10 mouse cellular contexts compared by ENCODE assay signal in the genomic region with DNA sequence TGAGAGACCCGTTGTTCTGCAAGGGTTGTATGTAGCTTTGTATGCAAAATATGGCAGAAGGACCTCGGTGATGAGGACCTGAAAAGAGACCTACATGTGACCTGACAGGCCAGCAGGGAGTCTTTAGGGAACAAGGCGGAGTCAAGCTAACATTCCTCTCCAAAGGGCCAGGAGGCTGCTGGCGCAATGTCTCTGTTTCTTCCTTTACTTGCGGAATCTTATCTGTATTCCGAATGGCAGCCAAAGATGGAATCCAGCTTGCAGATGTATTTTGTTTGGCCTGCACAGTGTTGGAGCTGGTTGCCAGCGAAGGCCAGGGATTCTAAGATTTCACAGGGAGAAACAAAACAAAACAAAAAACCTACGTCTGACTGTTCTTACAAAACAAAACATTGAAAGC. TPM values are rescaled to one million over a fixed set of nuclear protein-coding genes. Genes with fewer than 3 reads are reported as not detected.
DNase-seq lines count a peak whose midpoint lies in the region; ATAC-seq and TF ChIP-seq lines count a peak whose summit lies in the region.
"Had no signal": no experiment of that assay in that cellular context is flagged by ENCODE, and none has a peak within 500 bp of the region (broad histone marks: within the 10 kb centered on the region; RNA-seq: fewer than 3 reads in every experiment).

No protein-coding gene starts in this region.

- H3K36me3 ChIP-seq in liver, adult 2 months (ENCODE audit: control insufficient read depth, insufficient read depth, low read length), result no peaks in the 10 kb centered on the region
- no peaks in the 10 kb centered on the region; the same call in 1 of the 2 replicates for H3K36me3 ChIP-seq in kidney, embryonic 16.5 days (ENCODE audit: insufficient read depth, low read length)

- H3K4me1 ChIP-seq in liver, adult 2 months (ENCODE audit: control insufficient read depth, insufficient read depth, low read length), result peaks cover 7% of the 10 kb centered on the region; the same call in 1 of the 2 replicates
- H3K4me1 ChIP-seq in kidney, embryonic 16.5 days (ENCODE audit: insufficient read depth, low read length), result peaks cover 59% of the 10 kb centered on the region

- TF ChIP-seq POLR2A in liver, adult 2 months (IDR thresholded peaks at IDR 0.05; ENCODE audit: extremely low read depth, insufficient read depth, low read length), result no peak

- no peak overlapping the region for H3K4me3 ChIP-seq in liver, adult 2 months (ENCODE audit: insufficient read depth, low read depth, low read length)
- H3K4me3 ChIP-seq in kidney, embryonic 16.5 days (ENCODE audit: low read length), result peak overlapping the region; percentile 0; the same call in 1 of the 2 replicates

- peak overlapping the region; percentile 58 for H3K27ac ChIP-seq in liver, adult 2 months (replicated peaks; ENCODE audit: insufficient read depth, low read depth, low read length)
- peak overlapping the region; percentile 87 for H3K27ac ChIP-seq in kidney, embryonic 16.5 days (ENCODE audit: low read length)

- no peak for ATAC-seq in kidney, embryonic 16.5 days (ENCODE audit: low FRiP score, low TSS enrichment)

- no peaks in the 10 kb centered on the region for H3K79me2 ChIP-seq in liver, adult 2 months (ENCODE audit: control insufficient read depth, insufficient read depth, low read length)

- WGBS in liver, adult 2 months, result 49% methylated on average over 8 of the region's 8 CpGs
- 39% methylated on average over 8 of the region's 8 CpGs for WGBS in kidney, embryonic 16.5 days

- no peaks in the 10 kb centered on the region for H3K27me3 ChIP-seq in liver, adult 2 months (ENCODE audit: control insufficient read depth, insufficient read depth, low read length)
- H3K27me3 ChIP-seq in kidney, embryonic 16.5 days (ENCODE audit: insufficient read depth, low read length), result no peaks in the 10 kb centered on the region

- peak overlapping the region; percentile 70 for H3K4me2 ChIP-seq in kidney, embryonic 16.5 days (replicated peaks; ENCODE audit: low read depth, low read length)

- DNase-seq in liver, adult 2 months (ENCODE audit: extremely low read depth, low read depth, low spot score), result peak; percentile 26
- DNase-seq in liver (no peak), MN1 (ENCODE audit: low spot score) (no peak)
- DNase-seq in heart, adult 18-20 months, result peak; percentile 80 to 91
- peak; percentile 36 for DNase-seq in skeletal muscle tissue, adult 2 months (ENCODE audit: low read depth, low spot score)
- DNase-seq in layer of hippocampus, postnatal 10 days (ENCODE audit: low spot score in 2 of 2), result no peak
- no peak for DNase-seq in layer of hippocampus, postnatal 36 days
- DNase-seq: cerebellum, adult 11-12 months had no signal

- no peaks in the 10 kb centered on the region for H3K9me3 ChIP-seq in kidney, embryonic 16.5 days (ENCODE audit: low read length)

- no peak for TF ChIP-seq CTCF in liver, adult 2 months (IDR thresholded peaks at IDR 0.05; ENCODE audit: low read depth, low read length)

- no peak overlapping the region for H3K9ac ChIP-seq in liver, adult 2 months (ENCODE audit: low read depth, low read length)
- no peak overlapping the region for H3K9ac ChIP-seq in kidney, embryonic 16.5 days (replicated peaks; ENCODE audit: low read length)

RNA-seq across cellular contexts. Expression of gene Rbp1, which starts 6.0 kb away (rescaled TPM):
- total RNA-seq in liver, adult 2 months (2014; rRNA removed), result 10.7 and 25.2 TPM in 2 replicates
- polyA plus RNA-seq in liver, adult 2 months (2012; rRNA removed), result 7.1 and 11.5 TPM in 2 replicates
- 1 to 10 TPM; 6.7 to 7.7 TPM for total RNA-seq in heart, adult 18-20 months (2021)
- polyA plus RNA-seq in kidney, embryonic 16.5 days (2015; fragmentation: Nextera tagmentation; extraction: Ambion mirVana), result 104 and 106 TPM in 2 replicates
- 1 to 10 TPM; 7.4 to 7.8 TPM for total RNA-seq in layer of hippocampus, postnatal 10 days (2021)
- total RNA-seq in layer of hippocampus, postnatal 36 days (2021), result 1 to 10 TPM; 3.5 to 5.8 TPM

RNA-seq across cellular contexts. Expression of gene Rbp2, which starts 57.1 kb away (rescaled TPM):
- total RNA-seq in liver, adult 2 months (2014; rRNA removed), result not detected in 2 replicates
- not detected in 2 replicates for polyA plus RNA-seq in liver, adult 2 months (2012; rRNA removed)
- not detected for total RNA-seq in heart, adult 18-20 months (2021)
- polyA plus RNA-seq in kidney, embryonic 16.5 days (2015; fragmentation: Nextera tagmentation; extraction: Ambion mirVana), result 0.59 TPM in 1 of 2 replicates, not detected in the other
- under 1 TPM in 1 of 2 experiments, not detected in 1; 0.54 TPM for total RNA-seq in layer of hippocampus, postnatal 10 days (2021)
- not detected for total RNA-seq in layer of hippocampus, postnatal 36 days (2021)
- total RNA-seq: ES-E14 had no signal

Comparison
In these comparisons a context has a peak if more than half of its experiments do, and no peak if none do; other contexts are left out.
1. DNase-seq: peak in liver, adult 2 months (single experiment), heart, adult 18-20 months (2 of 2) and skeletal muscle tissue, adult 2 months (single experiment); none in liver (single experiment), layer of hippocampus, postnatal 10 days (0 of 2), MN1 (single experiment) and layer of hippocampus, postnatal 36 days (0 of 2).